Mouse (Mus musculus): ENCODE results near the gene BC052040. TPM values are rescaled to one million over a fixed set of nuclear protein-coding genes. Genes with fewer than 3 reads are reported as not detected.

BC052040 gene
- polyA plus RNA-seq (2016; fragmentation: Nextera tagmentation; extraction: Ambion mirVana), result 23.7 and 24.6 TPM in 2 replicates

GRCm38 (mm10) chr2:115581241-115581988, at the start of gene BC052040:
Gene BC052040 (plus strand): TSS chr2:115581716.
- H3K4me1 ChIP-seq, result peaks cover 41% of the 10 kb centered on the region
- H3K4me3 ChIP-seq, result peak within 1 kb of the TSS; percentile 73
- H3K9me3 ChIP-seq, result no peaks in the 10 kb centered on the region
- peak; percentile 90 for DNase-seq (ENCODE audit: extremely low spot score, low spot score)
- WGBS, result under 1% methylated on average over 41 of the region's 41 CpGs
- no peaks in the 10 kb centered on the region for H3K27me3 ChIP-seq (ENCODE audit: poor library complexity, severe bottlenecking)
- H3K36me3 ChIP-seq (replicated peaks), result no peaks in the 10 kb centered on the region
- peak within 1 kb of the TSS; percentile 93 for H3K27ac ChIP-seq

- peaks cover 27% of the 10 kb centered on the region for H3K4me1 ChIP-seq
- DNase-seq (ENCODE audit: extremely low spot score, low spot score), result no peak
- H3K9me3 ChIP-seq, result no peaks in the 10 kb centered on the region
- H3K4me3 ChIP-seq, result no peak overlapping the region
- 70% methylated on average over 13 of the region's 13 CpGs for WGBS
- no peaks in the 10 kb centered on the region for H3K36me3 ChIP-seq (replicated peaks)
- H3K27ac ChIP-seq, result no peak overlapping the region
- no peaks in the 10 kb centered on the region for H3K27me3 ChIP-seq (ENCODE audit: poor library complexity, severe bottlenecking)
These were observed 43.4 kb upstream of the BC052040 start for GRCm38 (mm10) chr2:115538009-115538690.

- Histone ChIP-seq H3K4me1 (peaks cover 27% of the 10 kb centered on the region), H3K27ac (no peak overlapping the region), H3K36me3 (replicated peaks) (no peaks in the 10 kb centered on the region), H3K9me3 (no peaks in the 10 kb centered on the region), H3K4me3 (no peak overlapping the region), H3K27me3 (ENCODE audit: poor library complexity, severe bottlenecking) (no peaks in the 10 kb centered on the region)
- 77% methylated on average over 5 of the region's 5 CpGs for WGBS
- DNase-seq (ENCODE audit: extremely low spot score, low spot score), result no peak
These were observed 42.7 kb upstream of the BC052040 start for GRCm38 (mm10) chr2:115538691-115539283.

GRCm38 (mm10) chr2:115539731-115540130, 41.8 kb upstream of the BC052040 start:
- H3K4me1 ChIP-seq, result peaks cover 27% of the 10 kb centered on the region
- no peaks in the 10 kb centered on the region for H3K9me3 ChIP-seq
- H3K4me3 ChIP-seq, result no peak overlapping the region
- no peaks in the 10 kb centered on the region for H3K27me3 ChIP-seq (ENCODE audit: poor library complexity, severe bottlenecking)
- 95% methylated on average over 5 of the region's 5 CpGs for WGBS
- DNase-seq (ENCODE audit: extremely low spot score, low spot score), result no peak
- H3K27ac ChIP-seq, result no peak overlapping the region
- H3K36me3 ChIP-seq (replicated peaks), result no peaks in the 10 kb centered on the region

- Histone ChIP-seq H3K4me1 (peaks cover 27% of the 10 kb centered on the region), H3K9me3 (no peaks in the 10 kb centered on the region), H3K4me3 (no peak overlapping the region), H3K27me3 (ENCODE audit: poor library complexity, severe bottlenecking) (no peaks in the 10 kb centered on the region), H3K36me3 (replicated peaks) (no peaks in the 10 kb centered on the region), H3K27ac (no peak overlapping the region)
- WGBS, result 64% methylated on average over 11 of the region's 11 CpGs
- DNase-seq (ENCODE audit: extremely low spot score, low spot score), result no peak
These were observed 39.0 kb upstream of the BC052040 start for GRCm38 (mm10) chr2:115542401-115543123.

- no peaks in the 10 kb centered on the region for H3K27me3 ChIP-seq (ENCODE audit: poor library complexity, severe bottlenecking)
- 84% methylated on average over 4 of the region's 4 CpGs for WGBS
- H3K4me1 ChIP-seq, result peaks cover 20% of the 10 kb centered on the region
- H3K9me3 ChIP-seq, result no peaks in the 10 kb centered on the region
- no peak overlapping the region for H3K27ac ChIP-seq
- no peaks in the 10 kb centered on the region for H3K36me3 ChIP-seq (replicated peaks)
- DNase-seq (ENCODE audit: extremely low spot score, low spot score), result no peak
- H3K4me3 ChIP-seq, result no peak overlapping the region
These were observed 38.3 kb upstream of the BC052040 start for GRCm38 (mm10) chr2:115543212-115543611.

GRCm38 (mm10) chr2:115551901-115552300, 29.6 kb upstream of the BC052040 start:
- H3K4me1 ChIP-seq, result no peaks in the 10 kb centered on the region

GRCm38 (mm10) chr2:115562155-115562827, 19.2 kb upstream of the BC052040 start:
- no peak overlapping the region for H3K27ac ChIP-seq
- H3K4me3 ChIP-seq, result no peak overlapping the region
- no peaks in the 10 kb centered on the region for H3K4me1 ChIP-seq
- WGBS, result 83% methylated on average over 3 of the region's 3 CpGs
- no peaks in the 10 kb centered on the region for H3K36me3 ChIP-seq (replicated peaks)
- H3K9me3 ChIP-seq, result no peaks in the 10 kb centered on the region; the same call in 1 of the 2 replicates
- DNase-seq (ENCODE audit: extremely low spot score, low spot score), result no peak
- H3K27me3 ChIP-seq (ENCODE audit: poor library complexity, severe bottlenecking), result no peaks in the 10 kb centered on the region

More at GRCm38 (mm10) chr2:115551901-115552300, 29.6 kb upstream of the BC052040 start:
- WGBS, result 89% methylated on average over 3 of the region's 3 CpGs
- Histone ChIP-seq H3K27ac (no peak overlapping the region), H3K4me3 (no peak overlapping the region), H3K27me3 (ENCODE audit: poor library complexity, severe bottlenecking) (no peaks in the 10 kb centered on the region), H3K9me3 (no peaks in the 10 kb centered on the region), H3K36me3 (replicated peaks) (no peaks in the 10 kb centered on the region)
- no peak for DNase-seq (ENCODE audit: extremely low spot score, low spot score)

- Histone ChIP-seq H3K4me3 (no peak overlapping the region), H3K27ac (no peak overlapping the region), H3K27me3 (ENCODE audit: poor library complexity, severe bottlenecking) (no peaks in the 10 kb centered on the region), H3K4me1 (no peaks in the 10 kb centered on the region), H3K9me3 (no peaks in the 10 kb centered on the region; the same call in 1 of the 2 replicates), H3K36me3 (replicated peaks) (no peaks in the 10 kb centered on the region)
- DNase-seq (ENCODE audit: extremely low spot score, low spot score), result no peak
- 81% methylated on average over 6 of the region's 6 CpGs for WGBS
These were observed 18.0 kb upstream of the BC052040 start for GRCm38 (mm10) chr2:115563436-115564093.

- Histone ChIP-seq H3K27ac (no peak overlapping the region), H3K27me3 (ENCODE audit: poor library complexity, severe bottlenecking) (no peaks in the 10 kb centered on the region), H3K4me3 (no peak overlapping the region), H3K4me1 (no peaks in the 10 kb centered on the region), H3K9me3 (no peaks in the 10 kb centered on the region), H3K36me3 (replicated peaks) (no peaks in the 10 kb centered on the region)
- DNase-seq (ENCODE audit: extremely low spot score, low spot score), result no peak
- WGBS, result 87% methylated on average over 1 of the region's 1 CpGs
These were observed 9.5 kb upstream of the BC052040 start for GRCm38 (mm10) chr2:115571996-115572395.

- Histone ChIP-seq H3K36me3 (replicated peaks) (no peaks in the 10 kb centered on the region), H3K4me1 (peaks cover 14% of the 10 kb centered on the region), H3K27ac (no peak overlapping the region), H3K27me3 (ENCODE audit: poor library complexity, severe bottlenecking) (no peaks in the 10 kb centered on the region), H3K4me3 (no peak overlapping the region), H3K9me3 (no peaks in the 10 kb centered on the region)
- no peak for DNase-seq (ENCODE audit: extremely low spot score, low spot score)
- WGBS, result 80% methylated on average over 5 of the region's 5 CpGs
These were observed 6.7 kb upstream of the BC052040 start for GRCm38 (mm10) chr2:115574802-115575201.

Measured in forebrain, embryonic 10.5 days (tissue).